Mouse (Mus musculus): ENCODE data around the gene Thoc6.

The Thoc6 gene

DNA sequence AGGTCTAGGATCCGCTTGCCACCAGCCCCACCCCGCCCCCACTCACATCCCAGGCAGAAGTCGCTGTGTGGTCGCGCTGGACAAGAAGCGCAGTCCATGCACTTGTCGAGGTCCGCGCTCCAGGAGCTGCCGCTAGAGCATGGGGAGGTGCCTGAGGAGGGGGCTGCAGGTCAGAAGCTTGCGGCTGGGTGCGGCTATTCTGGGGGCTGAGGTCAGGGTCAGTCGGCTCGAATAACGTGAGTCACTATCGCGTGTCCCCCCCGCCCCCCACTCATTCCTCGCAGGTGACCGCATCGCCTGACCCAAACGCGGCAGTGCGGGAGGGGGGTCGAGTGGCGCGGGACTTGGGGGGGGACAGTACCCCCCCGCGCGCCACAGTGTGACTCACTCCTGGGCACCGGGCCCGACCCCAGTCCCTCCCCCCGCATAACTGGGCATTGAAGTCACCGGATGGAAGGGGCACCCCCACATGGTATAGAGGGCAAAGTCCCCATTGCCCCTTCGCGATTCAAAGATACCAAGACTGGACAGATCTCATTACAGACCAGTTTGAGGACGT lies 2.9 kb upstream of the Thoc6 start:
- peak; percentile 63 to 76 for DNase-seq

DNA sequence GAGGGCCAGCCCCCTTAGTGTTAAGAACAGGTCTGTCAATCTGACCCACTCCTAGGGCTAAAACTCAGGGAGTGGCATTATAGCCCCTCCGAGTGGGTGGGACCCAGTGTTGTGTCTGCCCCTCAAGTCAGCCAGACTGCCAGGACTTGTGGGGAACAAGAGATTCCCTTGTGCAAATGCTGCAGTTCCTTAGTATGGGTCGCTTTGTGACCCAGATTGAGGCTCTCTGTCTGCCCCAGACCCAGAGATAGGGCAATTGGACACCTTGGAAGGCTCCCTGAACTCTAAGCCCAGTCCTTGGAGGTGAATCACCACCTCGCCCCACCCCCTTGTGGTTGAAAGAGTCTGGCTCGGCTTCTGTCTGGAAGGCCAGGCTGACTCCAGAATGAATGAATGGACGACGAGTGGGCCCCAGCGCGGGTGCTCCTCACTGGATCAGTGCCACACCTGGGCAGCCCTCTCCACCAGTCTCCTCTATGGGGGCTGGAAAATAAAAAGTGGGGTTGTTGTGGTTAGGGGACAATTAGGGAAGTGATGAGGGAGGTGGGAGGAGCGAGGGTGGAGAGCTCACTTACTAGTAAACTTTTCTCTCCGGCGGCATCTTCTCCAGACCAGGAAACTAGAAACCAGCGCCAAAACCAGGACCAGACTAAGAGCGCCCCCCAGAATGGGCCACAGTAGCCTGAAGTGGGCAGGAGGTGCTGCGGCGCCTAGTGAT lies 2.0 kb upstream of the Thoc6 start:
- DNase-seq = peak; percentile 59 to 64

DNA sequence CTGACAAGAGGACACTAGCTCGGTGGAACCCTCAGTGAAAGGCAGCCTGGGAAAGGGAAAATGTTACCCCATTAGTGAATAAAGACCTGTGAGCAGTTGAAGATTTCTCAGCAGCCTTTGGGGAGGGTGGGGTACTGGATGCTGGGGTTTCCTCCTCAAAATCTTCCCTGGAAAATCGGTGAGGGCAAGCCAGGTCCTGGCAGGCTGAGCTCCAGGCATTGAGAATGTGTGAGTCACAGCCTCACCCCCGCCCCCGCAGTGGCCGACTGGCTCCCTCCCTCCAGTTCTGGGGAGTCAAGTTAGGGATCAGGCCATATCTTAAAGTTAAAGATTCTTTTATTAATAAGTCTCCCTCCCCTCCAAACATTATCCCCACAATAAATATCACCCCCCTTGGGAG lies 1.4 kb upstream of the Thoc6 start:
- DNase-seq = peak; percentile 67 to 75

DNA sequence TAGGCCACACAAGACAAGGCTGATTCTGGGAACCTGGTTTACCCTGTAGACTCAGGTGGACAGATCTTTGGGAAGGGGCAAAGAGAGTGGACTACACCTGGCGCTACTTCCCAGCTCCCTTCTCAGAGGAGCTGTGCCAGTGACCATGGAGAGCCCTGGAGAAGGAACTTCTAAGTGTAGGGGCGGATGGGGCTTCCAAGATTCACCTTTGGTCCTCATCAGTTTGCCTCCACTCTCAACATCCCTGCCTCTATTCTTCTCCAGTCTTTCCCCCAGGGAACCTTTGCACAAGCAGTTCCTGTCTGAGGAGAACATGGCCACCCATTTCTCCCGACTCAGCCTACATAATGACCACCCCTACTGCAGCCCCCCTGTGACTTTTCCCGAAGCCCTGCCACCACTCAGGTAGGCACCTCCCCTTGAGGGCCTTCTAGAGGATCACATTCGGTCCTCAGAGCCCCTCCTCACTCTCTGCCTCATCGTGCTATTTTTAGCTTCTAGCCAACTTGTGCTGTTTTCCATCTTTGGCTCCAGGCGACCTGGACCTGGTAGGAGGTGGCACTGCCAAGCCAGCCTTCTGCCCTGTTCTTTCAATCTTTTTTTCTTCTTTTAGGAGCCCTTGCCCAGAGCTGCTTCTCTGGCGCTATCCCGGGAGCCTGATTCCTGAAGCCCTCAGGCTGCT lies 730 bp upstream of the Thoc6 start:
- peak; percentile 56 for DNase-seq

DNA sequence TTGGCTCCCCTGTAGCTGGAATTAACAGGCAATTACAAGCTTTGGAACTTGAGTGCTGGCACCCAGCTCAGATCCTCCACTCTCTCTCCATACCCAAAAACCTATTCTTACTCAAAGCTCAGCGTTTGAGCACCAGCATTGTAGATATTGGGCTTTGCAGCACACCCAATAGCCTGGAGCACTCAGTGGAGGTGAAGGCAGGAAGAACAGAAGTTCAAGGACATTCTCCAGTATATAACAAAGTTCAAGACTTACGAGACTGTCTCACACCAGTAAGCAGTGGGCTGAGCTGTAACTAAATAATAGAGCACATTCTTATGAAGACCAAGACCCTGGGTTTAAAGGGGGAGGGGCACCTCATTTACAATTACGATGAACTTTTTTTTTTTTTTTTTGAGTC lies 921 bp downstream of the Thoc6 start:
- no peak for DNase-seq

DNA sequence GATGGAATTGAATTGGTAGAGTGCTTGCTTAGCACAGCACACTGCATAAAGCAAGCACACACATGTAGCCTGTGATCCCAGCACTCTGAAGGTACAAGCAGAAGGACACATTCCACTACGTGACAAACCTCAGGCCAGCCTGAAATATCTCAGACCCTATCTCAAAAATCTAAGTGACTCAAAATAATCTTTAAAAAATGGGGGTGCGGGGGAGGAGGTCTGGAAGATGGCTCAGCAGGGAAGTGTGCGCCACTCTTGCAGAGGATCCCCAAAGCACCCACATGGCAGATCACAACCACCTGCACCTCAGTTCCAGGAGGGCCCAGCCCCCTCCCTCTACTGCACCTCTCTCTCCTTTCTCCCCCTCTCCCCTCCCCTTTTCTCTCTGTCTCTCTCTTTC lies 2.2 kb downstream of the Thoc6 start:
- no peak for DNase-seq

DNA sequence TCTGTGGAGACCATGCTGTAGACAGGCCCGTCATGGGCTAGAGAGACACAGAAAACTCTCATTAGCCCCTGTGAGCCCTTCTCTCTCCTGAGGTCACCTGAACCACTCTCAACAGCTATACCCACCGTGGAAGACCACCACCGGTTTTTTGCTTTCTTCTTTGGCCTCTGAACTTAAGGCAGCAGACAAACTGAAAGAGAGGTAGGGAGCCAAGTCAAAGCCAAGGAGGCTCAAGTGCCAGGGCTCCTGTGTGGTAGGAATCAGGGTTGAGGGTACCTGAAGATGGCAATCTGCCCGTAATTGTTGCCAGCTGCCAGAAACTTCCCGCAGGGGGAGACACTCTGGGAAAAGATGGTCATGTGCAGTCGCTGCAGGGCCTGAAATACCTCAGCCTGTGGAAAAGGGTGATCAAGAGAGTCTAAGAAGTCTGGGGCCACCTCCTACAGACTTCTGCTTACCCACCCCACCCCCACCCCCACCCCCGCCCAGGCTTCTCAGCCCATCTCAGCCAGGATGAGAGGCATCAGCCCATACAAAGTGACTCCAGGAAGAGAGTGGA lies 3.1 kb downstream of the Thoc6 start:
- DNase-seq = no peak

DNA sequence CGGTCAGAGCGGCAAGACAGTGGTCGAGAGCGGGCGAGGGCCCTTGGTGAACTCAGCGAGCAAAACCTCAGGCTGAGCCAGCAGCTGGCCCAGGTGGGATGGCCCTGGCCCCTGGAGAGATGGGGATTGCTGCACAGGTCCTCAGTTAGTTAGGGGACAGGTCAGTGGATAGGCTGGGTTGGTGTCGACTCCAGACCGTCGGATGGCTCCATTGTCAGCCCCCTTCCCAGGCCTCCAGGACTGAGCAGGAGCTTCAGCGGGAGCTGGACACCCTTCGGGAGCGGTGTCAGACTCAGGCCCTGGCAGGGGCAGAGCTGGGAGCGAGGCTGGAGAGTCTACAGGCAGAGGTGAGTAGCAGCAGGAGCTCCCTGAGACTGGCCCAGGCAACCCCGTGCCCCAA lies 8.2 kb downstream of the Thoc6 start:
- DNase-seq = no peak

DNA sequence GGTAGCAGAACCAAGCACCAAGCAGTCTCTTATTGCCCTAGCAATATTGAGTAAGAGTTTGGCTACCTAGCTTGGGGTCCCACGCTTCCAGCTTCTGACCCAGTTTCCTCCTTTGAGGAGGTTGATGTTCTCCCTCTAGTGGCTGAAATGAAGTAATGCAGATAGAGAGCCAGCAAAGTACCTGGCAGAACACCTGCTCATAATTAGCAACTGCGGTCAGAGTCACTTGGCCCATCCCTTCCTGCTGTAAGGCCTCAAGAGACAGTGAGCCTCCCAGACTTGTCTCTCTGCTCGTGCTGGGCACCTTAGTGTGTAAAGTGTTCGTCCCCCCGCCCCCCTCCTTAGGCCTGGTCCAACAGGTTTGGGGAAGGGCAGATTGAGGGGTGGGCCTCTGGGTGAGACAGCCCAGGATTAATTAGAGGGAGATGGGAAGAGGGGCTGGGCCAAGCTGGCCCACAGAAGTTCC lies 9.1 kb downstream of the Thoc6 start:
- DNase-seq = no peak

DNA sequence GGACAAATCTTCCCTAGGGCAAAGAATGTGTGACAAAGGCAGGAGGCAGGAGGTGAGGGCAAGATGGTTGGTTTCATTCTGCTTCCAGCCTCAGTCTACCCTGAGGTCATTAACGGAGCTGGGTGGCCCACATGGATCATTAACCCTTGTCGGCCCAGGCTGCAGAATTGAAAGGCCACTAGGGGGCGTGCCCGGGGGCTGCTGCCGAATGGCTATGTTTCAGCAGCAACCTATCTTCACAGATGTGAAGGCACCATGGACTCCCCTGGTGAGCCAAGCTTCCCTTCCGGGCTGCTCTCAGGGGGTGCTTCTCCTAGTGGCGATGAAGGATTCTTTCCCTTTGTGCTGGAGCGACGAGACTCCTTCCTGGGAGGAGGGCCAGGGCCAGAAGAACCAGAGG lies 12.2 kb downstream of the Thoc6 start:
- DNase-seq = no peak

DNA sequence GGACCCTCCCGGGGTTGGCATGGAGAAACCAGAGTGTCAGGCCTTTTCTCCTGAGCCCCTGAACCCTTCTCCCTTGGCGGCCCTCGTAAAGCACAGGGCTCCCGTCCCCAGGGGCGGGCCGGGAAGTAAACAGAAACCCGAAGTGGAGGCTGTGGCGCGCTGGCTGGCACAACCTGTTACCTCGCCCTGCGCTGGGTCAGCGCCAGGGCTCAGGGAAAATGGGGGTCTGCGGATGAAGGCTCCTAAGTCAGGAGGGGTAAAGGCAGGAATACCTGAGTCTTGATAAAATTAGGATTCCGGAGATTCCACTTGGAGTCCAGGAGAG lies 12.8 kb downstream of the Thoc6 start:
- no peak for DNase-seq

DNA sequence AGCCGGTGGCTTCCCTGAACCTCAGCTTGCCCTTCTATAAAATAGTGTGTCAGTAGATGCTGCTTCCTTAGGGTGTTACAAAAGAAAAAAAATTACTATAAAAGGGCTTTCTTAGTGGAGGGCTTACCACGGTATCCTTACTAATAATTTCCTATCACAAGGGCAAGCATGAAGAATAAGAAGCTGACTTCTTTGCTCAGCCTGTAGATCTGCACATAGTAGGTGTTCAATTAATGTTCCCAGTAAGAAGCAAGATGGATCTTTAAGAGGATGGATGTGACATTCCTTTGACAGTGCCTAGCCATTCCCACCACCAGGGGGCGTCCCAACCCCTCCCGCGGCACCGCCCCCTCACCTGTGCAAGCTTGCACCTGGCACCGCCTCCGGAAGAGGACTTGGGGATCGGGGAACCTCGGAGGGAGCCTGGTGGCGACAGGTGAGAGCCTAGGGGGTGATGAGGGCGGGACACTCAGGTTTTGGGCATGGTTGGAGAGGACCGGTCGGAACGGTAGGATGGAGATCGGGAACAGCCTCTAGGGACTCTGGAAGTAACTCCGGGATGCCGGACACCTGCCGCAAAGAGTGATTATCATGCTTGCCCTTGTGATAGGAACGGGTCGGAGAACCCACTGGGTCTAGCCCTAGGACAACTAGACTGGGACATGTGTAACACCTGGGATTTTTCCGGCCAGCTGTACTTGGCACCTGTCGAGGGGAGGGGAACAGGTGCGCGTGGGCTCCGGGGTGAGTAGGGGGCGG lies 13.4 kb downstream of the Thoc6 start, which contains the start of gene Bicdl2:
Bicdl2 (plus strand) TSS at position 390 of the 759 bp plus-strand sequence.
- peak; percentile 36 to 66 for DNase-seq

DNA sequence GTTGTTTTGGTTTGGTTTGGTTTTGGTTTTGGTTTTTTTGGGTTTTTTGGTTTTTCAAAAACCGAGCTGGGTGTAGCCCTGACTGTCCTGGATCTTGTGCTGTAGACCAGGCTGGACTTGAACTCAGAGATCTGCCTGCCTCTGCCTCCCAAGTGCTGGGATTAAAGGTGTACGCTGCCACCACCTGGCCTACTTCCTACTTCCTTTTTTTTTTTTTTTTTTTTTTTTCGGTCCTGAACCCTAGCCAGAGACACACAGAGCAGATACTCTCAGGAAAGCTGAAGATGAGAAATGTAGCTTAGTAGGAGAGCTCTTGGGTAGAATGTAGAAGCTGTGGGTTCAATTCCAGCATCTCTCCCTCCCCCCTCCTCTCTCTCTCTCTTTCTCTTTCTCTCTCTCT lies 15.2 kb downstream of the Thoc6 start:
- no peak for DNase-seq

DNA sequence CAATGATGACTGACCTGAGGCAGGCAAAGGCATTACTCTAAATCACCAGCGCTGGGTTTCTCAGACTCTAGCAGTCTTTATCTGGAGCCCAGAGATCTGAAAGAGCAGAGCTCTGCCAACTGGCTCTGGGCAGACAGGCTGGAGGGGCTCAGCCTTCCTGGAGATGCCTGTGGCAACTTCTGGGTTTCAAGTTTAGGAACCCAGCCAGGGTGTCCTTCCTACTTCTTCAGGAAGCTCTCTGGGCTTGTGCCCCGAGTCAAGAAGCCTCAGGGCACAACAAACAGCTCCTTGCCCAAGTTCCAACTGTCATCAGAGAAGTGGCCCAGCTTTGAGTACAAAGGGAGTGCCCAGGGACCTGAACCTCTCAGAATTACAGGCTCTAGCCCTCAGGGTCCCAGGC lies 19.3 kb downstream of the Thoc6 start:
- no peak for DNase-seq

DNA sequence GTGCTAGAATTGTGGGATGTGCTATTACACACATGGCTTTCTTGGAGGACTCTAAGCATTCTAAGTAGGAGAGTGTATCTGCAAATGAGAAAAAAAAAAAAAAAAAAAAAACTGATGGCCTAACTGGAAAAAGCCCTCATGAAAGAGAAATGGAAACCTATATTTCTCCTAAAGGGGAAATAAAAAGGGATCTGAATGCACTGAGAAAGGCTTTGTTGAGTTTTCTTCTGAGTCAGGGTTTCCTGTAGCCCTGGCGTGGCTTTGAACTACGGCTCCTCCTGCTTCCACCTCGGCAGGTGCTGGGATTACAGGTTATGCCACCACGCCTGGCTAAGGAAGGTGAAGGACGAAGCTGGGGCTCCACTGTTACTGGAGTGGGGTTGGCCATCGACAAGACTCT lies 19.7 kb downstream of the Thoc6 start:
- no peak for DNase-seq

DNA sequence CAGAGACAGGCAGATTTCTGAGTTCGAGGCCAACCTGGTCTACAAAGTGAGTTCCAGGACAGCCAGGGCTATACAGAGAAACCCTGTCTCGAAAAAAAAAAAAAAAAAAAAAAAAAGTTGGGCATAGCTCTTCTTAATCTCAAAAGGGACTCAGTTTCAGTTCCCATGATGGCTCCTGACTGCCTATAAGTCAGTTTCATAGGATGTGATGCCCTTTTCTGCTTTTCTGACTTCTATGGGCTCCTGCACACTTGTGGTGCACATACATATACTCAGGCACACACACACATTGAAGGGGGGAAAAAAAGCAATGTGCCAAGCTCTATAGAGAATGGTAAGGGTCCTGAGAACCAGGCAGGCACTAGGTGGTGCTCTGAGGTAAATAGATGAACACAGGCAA lies 20.4 kb downstream of the Thoc6 start:
- no peak for DNase-seq

DNA sequence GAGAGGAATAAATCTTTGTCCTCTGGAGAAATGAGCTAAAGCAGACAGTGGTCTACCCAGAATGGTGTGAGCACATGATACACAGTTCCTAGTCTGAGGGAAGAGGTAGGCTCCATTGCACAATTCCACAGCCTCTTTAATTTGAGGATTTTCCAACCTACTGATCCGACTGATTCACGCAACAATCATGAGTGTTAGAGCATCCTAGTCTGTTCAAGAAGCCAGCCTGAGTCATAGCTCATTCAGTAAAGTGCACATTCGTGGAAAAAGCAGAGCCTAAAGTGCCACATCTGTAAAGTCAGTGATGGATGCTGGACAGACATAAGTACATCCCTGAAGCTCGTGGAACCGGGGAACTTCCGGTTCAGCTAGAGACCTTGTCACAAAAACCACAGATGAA lies 22.3 kb downstream of the Thoc6 start:
- DNase-seq = no peak

DNA sequence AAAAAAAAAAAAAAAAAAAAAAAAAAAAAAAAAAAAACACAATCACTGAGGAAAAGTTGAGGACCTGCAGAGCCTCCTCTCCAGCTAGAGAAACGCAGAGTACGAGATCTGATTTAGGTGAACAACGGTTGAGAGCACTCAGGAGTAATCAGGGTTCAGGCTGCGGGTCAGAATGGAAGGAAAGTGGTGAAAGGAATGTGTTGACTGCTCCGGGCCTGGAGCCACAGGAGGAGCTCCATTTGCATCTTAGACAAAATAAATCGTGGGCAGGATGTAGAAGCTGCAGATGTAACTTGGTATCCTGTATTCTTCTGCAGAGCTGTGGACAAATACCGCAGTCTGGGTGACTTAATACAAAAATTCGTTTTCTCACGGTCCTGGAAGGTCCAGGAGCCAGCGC lies 27.8 kb downstream of the Thoc6 start:
- DNase-seq = no peak

DNA sequence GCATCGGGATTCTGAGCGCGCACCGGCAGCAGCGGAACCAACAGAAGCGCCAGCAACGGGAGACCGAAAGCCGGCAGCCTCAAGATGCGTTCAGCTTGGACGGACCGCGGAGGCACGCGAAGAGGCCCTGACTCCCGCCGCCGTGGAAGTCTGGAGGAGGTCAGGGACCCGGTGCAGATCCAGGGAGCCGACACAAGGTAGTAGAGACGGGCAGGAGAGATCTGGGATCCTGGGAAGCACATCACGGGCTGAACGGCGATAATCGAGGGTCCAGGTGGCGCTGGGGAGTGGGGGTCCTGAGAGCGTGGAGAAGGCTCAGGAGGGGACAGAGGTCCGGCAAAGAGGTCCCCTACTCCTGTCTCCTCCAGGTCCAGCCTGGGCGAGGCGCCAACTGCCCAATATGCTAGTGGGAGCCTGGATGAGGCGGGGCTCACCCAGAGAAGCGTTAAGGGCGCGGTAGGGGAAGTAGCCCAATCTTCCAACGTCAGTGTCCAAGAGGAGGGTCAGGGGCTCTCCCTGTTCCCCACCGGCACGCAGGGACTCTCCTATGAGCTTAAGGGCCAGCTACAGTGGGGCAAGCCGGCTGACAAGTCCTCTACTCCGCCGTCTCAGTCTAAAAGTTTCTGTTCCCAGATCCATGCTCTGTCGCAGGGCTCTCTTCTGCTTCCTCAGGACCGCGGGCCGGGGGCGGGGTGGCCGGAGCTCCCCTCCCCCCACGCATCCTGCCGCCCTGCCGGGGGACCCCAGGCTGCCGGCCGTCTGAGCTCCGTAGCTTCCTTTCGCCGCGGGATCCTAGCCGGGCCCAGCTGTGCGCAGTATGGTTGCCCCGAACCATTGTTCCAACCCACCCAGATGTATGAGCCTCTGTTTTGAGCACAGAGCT lies 28.8 kb downstream of the Thoc6 start, which contains the start of gene Mmp25:
Mmp25 (minus strand) TSS at position 665 of the 883 bp plus-strand sequence.
- DNase-seq = no peak

DNA sequence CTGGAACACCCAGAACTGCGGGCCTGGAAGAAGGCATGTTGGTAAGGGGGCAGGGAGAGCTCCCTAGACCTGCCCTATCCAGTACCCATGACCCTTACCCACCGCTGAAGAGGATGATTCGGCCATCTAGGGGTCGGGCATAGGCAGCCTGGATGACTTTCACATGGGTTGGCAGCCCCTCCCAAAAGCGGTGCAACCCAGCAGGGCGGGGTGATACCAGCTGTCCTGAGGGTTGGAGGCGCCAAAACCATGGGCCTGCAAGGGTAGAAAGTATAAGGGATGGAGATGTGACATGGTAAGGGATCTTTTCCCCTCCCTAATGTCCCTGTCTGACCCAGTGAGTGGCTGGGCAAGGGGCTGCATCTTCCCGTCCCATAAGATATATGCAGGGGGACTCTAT lies 42.4 kb downstream of the Thoc6 start:
- no peak for DNase-seq

DNA sequence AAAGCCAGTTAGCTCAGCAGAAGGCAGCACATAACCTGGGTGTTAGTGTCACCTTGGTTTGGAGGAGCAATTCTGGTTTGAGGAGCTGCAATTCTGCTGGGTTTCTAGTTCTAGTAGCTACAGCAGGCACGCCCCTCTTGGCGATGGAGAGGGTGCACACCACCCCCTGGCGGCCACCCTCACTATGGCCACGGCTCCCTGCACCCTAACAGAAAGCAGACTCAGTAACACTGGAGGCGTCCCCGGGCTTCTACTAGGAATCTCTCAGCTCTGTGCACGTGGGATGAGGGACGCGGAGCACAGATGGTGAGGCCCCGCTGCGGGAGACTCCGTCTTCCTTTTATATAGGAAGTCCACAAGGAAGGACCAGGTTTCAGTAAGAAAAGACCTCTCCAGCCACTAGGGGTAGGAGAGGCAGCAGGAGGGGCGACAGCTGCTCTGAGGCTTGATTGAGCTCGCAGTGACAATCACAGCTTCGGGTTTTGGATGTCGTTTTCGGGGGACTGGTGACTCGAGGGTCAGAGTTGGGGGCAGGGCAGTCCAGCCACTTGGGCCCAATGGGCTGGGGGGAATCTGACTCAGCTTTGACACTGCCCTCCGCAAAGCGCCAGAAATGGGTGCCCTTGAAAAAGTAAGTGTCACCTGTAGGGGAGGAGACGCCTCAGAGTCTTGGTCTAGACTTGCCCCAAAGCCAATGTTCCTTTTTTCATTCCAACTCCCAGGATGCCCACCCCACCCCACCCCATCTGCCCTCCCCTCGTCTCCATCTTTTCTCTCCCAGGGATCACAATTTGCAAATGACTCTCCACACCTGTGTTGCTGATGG lies 43.3 kb downstream of the Thoc6 start:
- DNase-seq = peak; percentile 76 to 80

All from cerebellum, adult 18-20 months (tissue).